Mouse (Mus musculus): Measurements from ENCODE around the gene Mcm9.
"Not testable (repeated sequence)": the region's sequence is repeated elsewhere in the genome, so short reads cannot be mapped to it uniquely, and the experiment has no call there.

Mcm9 gene

GRCm38 (mm10) chr10:53630339-53630738, at the start of gene Mcm9:
Mcm9 (minus strand) TSS chr10:53630439.
- DNase-seq (ENCODE audit: low spot score) = not testable (repeated sequence)

GRCm38 (mm10) chr10:53661788-53662187, 31.5 kb upstream of the Mcm9 start:
- no peak for DNase-seq (ENCODE audit: low spot score)

GRCm38 (mm10) chr10:53654239-53654638, 24.0 kb upstream of the Mcm9 start:
- not testable (repeated sequence) for DNase-seq (ENCODE audit: low spot score)

- no peak for DNase-seq (ENCODE audit: low spot score)
Observed at GRCm38 (mm10) chr10:53650683-53651082, 20.4 kb upstream of the Mcm9 start.

DNA sequence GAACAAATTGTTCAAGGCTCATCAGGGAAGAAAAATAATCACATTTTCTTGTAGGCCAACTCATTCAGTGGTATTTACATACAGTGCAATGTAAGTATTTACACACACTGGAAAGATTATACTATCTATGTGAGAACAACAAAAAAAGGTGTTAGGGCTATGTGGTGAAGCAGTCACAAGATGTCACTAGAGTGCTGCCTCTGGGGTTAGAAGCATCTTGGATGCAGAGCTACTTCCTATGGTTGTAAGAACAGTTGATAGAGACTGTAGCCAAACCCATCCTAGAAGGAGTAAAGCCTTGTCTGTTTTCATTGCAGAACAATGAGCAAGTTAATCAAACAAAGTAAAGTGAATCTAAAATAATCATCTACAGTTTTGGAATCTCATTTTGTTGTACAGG, 11.3 kb upstream of the Mcm9 start:
- peak; percentile 17 for DNase-seq (ENCODE audit: low spot score)

- DNase-seq (ENCODE audit: low spot score) = no peak
Observed at GRCm38 (mm10) chr10:53635246-53635971, 5.2 kb upstream of the Mcm9 start.

- DNase-seq (ENCODE audit: low spot score) = no peak
Observed at GRCm38 (mm10) chr10:53634160-53634559, 3.9 kb upstream of the Mcm9 start.

DNA sequence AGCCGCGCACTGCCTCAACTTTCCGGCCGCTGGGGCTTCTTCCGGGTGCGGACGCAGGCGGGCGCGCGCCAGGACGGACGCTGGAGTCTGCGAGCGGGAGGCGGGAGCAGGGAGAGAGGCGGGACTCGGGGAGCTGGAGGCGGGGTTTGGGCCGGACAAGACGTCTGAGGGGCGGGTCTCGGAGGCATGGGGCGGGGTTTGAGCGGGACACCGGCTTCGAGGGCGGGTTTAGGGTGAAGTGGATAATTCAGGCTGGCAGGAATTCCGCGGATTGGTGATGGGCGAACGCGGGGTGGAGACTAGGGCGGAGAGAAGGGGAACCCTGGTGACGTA, 355 bp downstream of the Mcm9 start:
- peak; percentile 98 for DNase-seq (ENCODE audit: low spot score)

DNA sequence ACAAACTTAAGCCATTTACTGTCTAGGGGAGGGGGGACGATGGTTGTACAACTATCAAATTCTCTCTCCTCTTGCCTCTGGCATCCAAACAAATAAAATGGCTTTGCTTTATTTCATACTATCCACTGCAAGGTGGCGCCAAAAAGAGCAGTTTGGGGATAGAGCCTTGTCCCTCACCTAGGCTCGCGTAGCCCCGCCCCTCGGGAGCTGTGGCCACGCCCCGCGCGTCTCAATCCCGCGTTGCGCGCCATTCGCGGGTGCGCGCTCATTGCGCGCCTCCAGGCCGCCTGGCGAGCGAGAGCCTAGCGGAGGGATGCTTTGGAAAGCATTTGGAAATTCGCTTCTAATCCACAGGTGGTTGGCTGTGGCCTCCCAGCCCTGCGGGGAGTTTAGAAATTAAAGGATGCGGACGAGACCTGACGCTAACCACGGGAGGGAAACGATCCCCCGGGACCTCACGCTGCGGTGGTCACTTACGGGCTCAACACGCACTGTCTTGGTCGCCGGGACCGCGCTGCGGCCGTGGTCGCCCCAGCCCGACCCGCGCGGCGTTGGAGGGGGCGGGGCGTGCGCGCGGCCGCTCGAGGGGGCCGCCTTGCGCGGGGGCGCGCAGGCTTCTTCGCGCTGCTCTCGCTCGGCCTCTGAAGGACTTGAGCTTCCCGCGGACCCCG, 857 bp downstream of the Mcm9 start:
- DNase-seq (ENCODE audit: low spot score) = peak; percentile 94

GRCm38 (mm10) chr10:53615850-53616616, 14.2 kb downstream of the Mcm9 start:
- DNase-seq (ENCODE audit: low spot score) = no peak

DNA sequence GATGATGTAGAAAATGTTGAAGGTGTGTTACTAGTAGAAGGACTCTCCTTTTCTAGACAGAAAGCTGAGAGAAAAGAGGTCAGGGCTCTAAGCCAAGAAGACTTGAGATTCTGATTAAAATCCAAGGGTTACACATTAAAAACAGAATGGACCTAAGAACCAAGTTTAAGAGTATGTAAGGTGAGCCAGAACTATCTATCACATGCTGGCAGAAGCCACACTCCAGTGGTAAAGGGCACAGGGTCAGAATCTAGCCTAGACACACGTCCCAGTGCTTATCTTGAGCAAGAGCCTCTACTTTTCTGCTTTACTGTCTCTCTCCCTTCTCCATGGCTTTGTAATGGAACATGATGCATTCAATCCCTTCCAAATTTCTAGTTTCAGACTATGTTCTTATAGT, 16.3 kb downstream of the Mcm9 start:
- DNase-seq (ENCODE audit: low spot score) = no peak

- DNase-seq (ENCODE audit: low spot score) = no peak
Observed at GRCm38 (mm10) chr10:53612172-53612571, 18.1 kb downstream of the Mcm9 start.

- DNase-seq (ENCODE audit: low spot score) = no peak
Observed at GRCm38 (mm10) chr10:53608274-53608673, 22.0 kb downstream of the Mcm9 start.

DNA sequence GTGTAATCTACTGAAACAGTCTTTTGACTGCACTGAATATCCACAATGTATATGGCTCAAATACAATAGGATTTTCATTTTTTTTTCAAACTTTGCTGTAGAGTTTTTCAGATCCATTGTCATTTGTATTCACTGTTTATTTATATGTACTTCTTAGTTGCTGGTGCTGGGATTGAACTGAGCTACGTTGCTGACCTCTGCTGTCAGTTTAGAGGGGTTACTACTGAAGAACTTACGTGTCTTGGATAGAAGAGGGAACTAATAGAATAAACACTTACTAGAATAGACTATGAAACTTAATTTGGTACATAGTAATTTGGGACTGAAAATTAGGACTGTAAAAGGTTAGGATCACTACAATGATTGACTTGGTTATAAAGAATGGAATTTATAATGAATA, 24.9 kb downstream of the Mcm9 start:
- no peak for DNase-seq (ENCODE audit: low spot score)

DNA sequence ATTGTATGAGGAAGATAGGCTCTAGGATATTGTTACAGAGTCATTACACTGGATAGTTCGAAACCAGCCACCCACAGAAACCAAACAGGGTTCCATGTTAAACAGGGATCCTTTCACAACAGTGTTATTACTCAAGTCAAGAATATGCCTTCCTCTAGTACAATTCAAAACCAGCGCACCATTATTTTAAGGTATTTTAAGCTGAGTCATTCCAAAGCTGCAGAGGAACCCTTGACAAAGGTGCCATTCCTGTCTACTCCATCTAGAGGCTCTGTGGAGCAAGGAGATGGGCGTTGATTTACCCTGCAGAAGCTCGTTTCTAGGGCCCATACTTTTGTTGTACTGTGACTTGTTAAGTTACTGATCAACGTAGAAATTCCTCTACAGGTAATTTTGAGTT, 31.4 kb downstream of the Mcm9 start:
- DNase-seq (ENCODE audit: low spot score) = no peak

GRCm38 (mm10) chr10:53597121-53597881, 32.9 kb downstream of the Mcm9 start:
- peak; percentile 16 for DNase-seq (ENCODE audit: low spot score)

DNA sequence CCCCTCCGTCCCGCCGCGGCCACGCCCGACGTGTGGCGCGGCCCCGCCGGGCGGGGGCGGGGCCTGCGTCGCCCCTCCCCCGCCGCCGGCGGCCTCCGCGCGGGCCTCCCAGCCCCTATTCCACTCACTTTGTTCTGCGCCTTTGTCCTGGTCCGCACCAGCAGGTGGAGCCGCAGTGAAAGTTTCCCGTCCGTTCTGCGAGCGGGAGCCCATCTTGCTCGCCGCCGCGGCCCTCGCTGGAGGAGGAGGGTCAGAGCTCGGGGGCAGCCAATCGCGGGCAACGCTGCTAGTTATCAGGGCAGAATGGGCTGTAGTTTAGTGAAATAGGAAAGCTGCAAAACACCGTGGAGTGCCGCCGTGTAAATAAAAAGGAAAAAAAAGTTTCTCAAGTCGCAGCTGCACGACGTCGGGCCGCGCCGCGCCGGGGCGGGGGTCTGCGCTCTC, 33.5 kb downstream of the Mcm9 start, which contains the start of gene Asf1a:
Gene Asf1a (plus strand): TSS at position 81 of the 444 bp plus-strand sequence.
- peak; percentile 98 for DNase-seq (ENCODE audit: low spot score)

- DNase-seq (ENCODE audit: low spot score) = no peak
Observed at GRCm38 (mm10) chr10:53595744-53596676, 34.2 kb downstream of the Mcm9 start.

GRCm38 (mm10) chr10:53585777-53586176, 44.5 kb downstream of the Mcm9 start:
- no peak for DNase-seq (ENCODE audit: low spot score)

GRCm38 (mm10) chr10:53581087-53581486, 49.2 kb downstream of the Mcm9 start:
- no peak for DNase-seq (ENCODE audit: low spot score)

GRCm38 (mm10) chr10:53580621-53581081, 49.6 kb downstream of the Mcm9 start:
- DNase-seq (ENCODE audit: low spot score) = peak; percentile 70

Measured in urinary bladder, postnatal 14 days (tissue).